Mouse (Mus musculus) myocyte (in vitro differentiated cells): ENCODE measurements around the gene Tmed10. TPM values are rescaled to one million over a fixed set of nuclear protein-coding genes. Genes with fewer than 3 reads are reported as not detected.

ENCODE experiments used
- H3K27me3 ChIP-seq: one replicate; pipeline ENCODE4 v1.6.1; 2011; ENCODE audit not compliant: control insufficient read depth, insufficient read depth, insufficient read length
- H3K36me3 ChIP-seq: one replicate; pipeline ENCODE4 v1.6.1; 2011; ENCODE audit not compliant: control insufficient read depth, insufficient read depth
- H3K4me2 ChIP-seq: one replicate; pipeline ENCODE4 v1.6.1; 2011; ENCODE audit warnings: low read depth, control low read depth
- H3K4me3 ChIP-seq: one replicate; pipeline ENCODE4 v1.5.1; 2011; ENCODE audit warnings: mild to moderate bottlenecking, control low read depth, moderate library complexity
- H3K79me2 ChIP-seq: one replicate; pipeline ENCODE4 v1.6.1; 2011; ENCODE audit not compliant: control insufficient read depth, insufficient read depth
- H3ac ChIP-seq: one replicate; pipeline ENCODE4 v1.6.1; 2011; ENCODE audit not compliant: control insufficient read depth, insufficient read length
- CEBPB ChIP-seq: IDR thresholded peaks from 2 replicates; pipeline ENCODE4 v1.6.1; 2011; ENCODE audit warnings: mild to moderate bottlenecking, moderate library complexity; ENCODE audit not compliant: poor library complexity, insufficient read depth, severe bottlenecking
- E2F4 ChIP-seq: IDR thresholded peaks from one replicate; pipeline ENCODE4 v1.6.1; 2011; ENCODE audit warnings: mild to moderate bottlenecking, control low read depth, moderate library complexity; ENCODE audit not compliant: insufficient read depth
- MAX ChIP-seq: IDR thresholded peaks from one replicate; pipeline ENCODE4 v1.6.1; 2011; ENCODE audit warnings: low read depth, mild to moderate bottlenecking, control low read depth
- MYOD1 ChIP-seq, 3 experiments: IDR thresholded peaks; one replicate each; pipeline ENCODE4 v1.6.1; 2011; ENCODE audit warnings: control low read depth in 2 of 3, low read depth in 2 of 3, mild to moderate bottlenecking in 2 of 3, moderate library complexity in 1 of 3; ENCODE audit not compliant: insufficient read length in 2 of 3, control insufficient read depth in 1 of 3
- MYOG ChIP-seq, 3 experiments: IDR thresholded peaks; one replicate each; pipeline ENCODE4 v1.6.1; 2011; ENCODE audit warnings: control low read depth in 2 of 3, low read depth in 2 of 3, mild to moderate bottlenecking in 2 of 3; ENCODE audit not compliant: insufficient read length in 2 of 3, control insufficient read depth in 1 of 3, insufficient read depth in 1 of 3
- POLR2A ChIP-seq: IDR thresholded peaks from one replicate; pipeline ENCODE4 v1.6.1; 2011; ENCODE audit warnings: low read depth, mild to moderate bottlenecking, control low read depth, moderate library complexity; ENCODE audit not compliant: insufficient read length
- POLR2AphosphoS2 ChIP-seq: IDR thresholded peaks from one replicate; pipeline ENCODE4 v1.6.1; 2011; ENCODE audit warnings: low read depth, control low read depth; ENCODE audit not compliant: insufficient read length
- REST ChIP-seq: IDR thresholded peaks from one replicate; pipeline ENCODE4 v1.6.1; 2011; ENCODE audit warnings: mild to moderate bottlenecking, control low read depth, moderate library complexity; ENCODE audit not compliant: insufficient read depth, insufficient read length
- SRF ChIP-seq: IDR thresholded peaks from one replicate; pipeline ENCODE4 v1.6.1; 2011; ENCODE audit warnings: low read depth; ENCODE audit not compliant: control insufficient read depth, insufficient read length
- TCF12 ChIP-seq: IDR thresholded peaks from one replicate; pipeline ENCODE4 v1.6.1; 2011; ENCODE audit warnings: mild to moderate bottlenecking, control low read depth; ENCODE audit not compliant: poor library complexity, insufficient read depth, severe bottlenecking
- TCF3 ChIP-seq: IDR thresholded peaks from one replicate; pipeline ENCODE4 v1.6.1; 2011; ENCODE audit warnings: low read depth, control low read depth; ENCODE audit not compliant: insufficient read length
- USF1 ChIP-seq: IDR thresholded peaks from one replicate; pipeline ENCODE4 v1.6.1; 2011; ENCODE audit warnings: low read depth, mild to moderate bottlenecking, control low read depth, moderate library complexity
- polyA plus RNA-seq: library from polyadenylated mRNA; unstranded; fragments of >200 nt; fragmentation: generic; extraction: Trizol; gene quantifications from one replicate; pipeline ENCODE4 v1.2.1, GENCODE M21; 2012; ENCODE audit warnings: missing spikeins

The Tmed10 gene
- polyA plus RNA-seq, 1 experiment = 193 TPM

GRCm38 (mm10) chr12:85380308-85380707, 5.7 kb upstream of the Tmed10 start:
- TF ChIP-seq E2F4 = no peak
- no peak for TF ChIP-seq SRF
- no peak for TF ChIP-seq REST
- TF ChIP-seq MAX = no peak
- TF ChIP-seq MYOG (IDR thresholded peaks at IDR 0.05; ENCODE audit: control insufficient read depth in 1 of 3, insufficient read depth in 1 of 3, insufficient read length in 2 of 3, low read depth in 2 of 3) = no peak
- H3K4me3 ChIP-seq = no peak overlapping the region
- no peaks in the 10 kb centered on the region for H3K79me2 ChIP-seq
- H3ac ChIP-seq = no peak overlapping the region
- H3K4me2 ChIP-seq = no peak overlapping the region
- no peaks in the 10 kb centered on the region for H3K36me3 ChIP-seq
- H3K27me3 ChIP-seq = no peaks in the 10 kb centered on the region

GRCm38 (mm10) chr12:85378271-85378670, 3.6 kb upstream of the Tmed10 start:
- no peak overlapping the region for H3K4me2 ChIP-seq
- no peak overlapping the region for H3ac ChIP-seq
- no peak overlapping the region for H3K4me3 ChIP-seq
- no peak for TF ChIP-seq MAX
- TF ChIP-seq SRF = no peak
- no peak for TF ChIP-seq MYOD1 (IDR thresholded peaks at IDR 0.05; ENCODE audit: control insufficient read depth in 1 of 3, insufficient read length in 2 of 3, low read depth in 2 of 3)
- TF ChIP-seq TCF12 = no peak
- no peak for TF ChIP-seq MYOG (IDR thresholded peaks at IDR 0.05; ENCODE audit: control insufficient read depth in 1 of 3, insufficient read depth in 1 of 3, insufficient read length in 2 of 3, low read depth in 2 of 3)
- TF ChIP-seq POLR2AphosphoS2 = no peak
- no peak for TF ChIP-seq CEBPB
- no peak for TF ChIP-seq E2F4
- no peak for TF ChIP-seq POLR2A
- no peak for TF ChIP-seq REST
- TF ChIP-seq USF1 = no peak
- no peak for TF ChIP-seq TCF3
- H3K36me3 ChIP-seq = no peaks in the 10 kb centered on the region
- no peaks in the 10 kb centered on the region for H3K27me3 ChIP-seq
- H3K79me2 ChIP-seq = peaks cover 8% of the 10 kb centered on the region

GRCm38 (mm10) chr12:85373591-85374560, 771 bp downstream of the Tmed10 start:
- Histone ChIP-seq H3K4me2 (peak overlapping the region; percentile 84), H3K36me3 (no peaks in the 10 kb centered on the region), H3ac (peak overlapping the region; percentile 82), H3K4me3 (peak overlapping the region; percentile 61), H3K27me3 (no peaks in the 10 kb centered on the region), H3K79me2 (peaks cover 50% of the 10 kb centered on the region)
- peak; percentile 39 for TF ChIP-seq POLR2A
- no peak for TF ChIP-seq MAX

GRCm38 (mm10) chr12:85372068-85372665, 2.5 kb downstream of the Tmed10 start:
- Histone ChIP-seq H3ac (no peak overlapping the region), H3K4me2 (peak overlapping the region; percentile 84), H3K36me3 (no peaks in the 10 kb centered on the region), H3K27me3 (no peaks in the 10 kb centered on the region), H3K4me3 (no peak overlapping the region), H3K79me2 (peaks cover 67% of the 10 kb centered on the region)
- TF ChIP-seq E2F4 (no peak), SRF (no peak), TCF12 (peak; percentile 38), MYOD1 (IDR thresholded peaks at IDR 0.05; ENCODE audit: control insufficient read depth in 1 of 3, insufficient read length in 2 of 3, low read depth in 2 of 3) (peak; percentile 16 to 74 (median 72)), MYOG (IDR thresholded peaks at IDR 0.05; ENCODE audit: control insufficient read depth in 1 of 3, insufficient read depth in 1 of 3, insufficient read length in 2 of 3, low read depth in 2 of 3) (peak; percentile 37 to 80 (median 57)), POLR2AphosphoS2 (no peak), CEBPB (no peak), MAX (no peak), TCF3 (peak; percentile 41), POLR2A (no peak), REST (no peak), USF1 (no peak)

GRCm38 (mm10) chr12:85368441-85369063, 6.1 kb downstream of the Tmed10 start:
- H3K4me3 ChIP-seq = no peak overlapping the region
- H3ac ChIP-seq = no peak overlapping the region
- H3K79me2 ChIP-seq = peaks cover 97% of the 10 kb centered on the region
- no peaks in the 10 kb centered on the region for H3K27me3 ChIP-seq
- H3K4me2 ChIP-seq = no peak overlapping the region
- TF ChIP-seq E2F4 = no peak
- no peak for TF ChIP-seq SRF
- no peak for TF ChIP-seq POLR2AphosphoS2
- TF ChIP-seq POLR2A = no peak
- no peak for TF ChIP-seq MYOG (IDR thresholded peaks at IDR 0.05; ENCODE audit: control insufficient read depth in 1 of 3, insufficient read depth in 1 of 3, insufficient read length in 2 of 3, low read depth in 2 of 3)
- no peak for TF ChIP-seq USF1
- no peak for TF ChIP-seq REST
- TF ChIP-seq MAX = no peak
- no peak for TF ChIP-seq TCF12
- no peak for TF ChIP-seq CEBPB
- H3K36me3 ChIP-seq = no peaks in the 10 kb centered on the region
